Mouse (Mus musculus): ENCODE results near the gene Cdk5. TPM values are rescaled to one million over a fixed set of nuclear protein-coding genes. Genes with fewer than 3 reads are reported as not detected.

The Cdk5 gene
- total and polyA plus RNA-seq, 3 experiments, result 12.7 to 26.6 (median 14.3) TPM

DNA sequence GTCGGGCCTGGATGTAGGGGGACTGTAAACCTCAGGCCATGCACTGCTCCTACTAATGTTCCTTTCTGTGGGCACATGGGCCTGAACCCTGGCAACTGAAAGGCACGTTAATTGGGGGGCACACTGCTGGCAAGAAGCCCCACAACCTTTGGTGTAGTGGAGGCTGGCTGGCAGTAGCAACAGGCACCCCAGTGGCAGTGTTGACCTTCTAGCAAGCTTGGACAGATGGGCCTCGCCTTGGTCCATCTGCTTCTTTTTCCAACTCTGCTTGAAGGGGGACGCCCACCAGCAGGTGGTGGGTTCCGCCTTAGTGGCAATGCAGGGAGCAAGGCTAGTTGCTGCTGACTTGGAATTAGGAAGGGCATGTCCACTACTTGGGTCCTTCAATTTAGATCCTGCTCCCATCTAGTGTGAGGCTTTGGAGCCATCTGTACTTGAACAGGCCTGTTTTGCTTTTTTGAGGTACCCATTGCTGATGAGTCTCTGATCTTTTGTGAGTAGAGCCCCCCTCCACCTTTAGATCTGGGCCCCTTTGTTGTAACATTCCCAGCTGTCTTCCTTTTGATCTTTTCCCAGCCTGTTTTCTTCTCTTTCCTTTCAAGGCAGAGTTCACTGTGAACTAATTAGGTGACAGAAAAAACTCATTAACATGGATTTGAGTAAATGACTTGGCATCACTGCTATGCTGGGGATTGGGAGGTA lies 30.1 kb upstream of the Cdk5 start:
- peaks cover 54% of the 10 kb centered on the region for H3K4me1 ChIP-seq (ENCODE audit: insufficient read depth, low read depth, low read length)

GRCm38 (mm10) chr5:24452691-24453233 lies 29.4 kb upstream of the Cdk5 start:
- DNase-seq (ENCODE audit: low spot score) (peak; percentile 73), ATAC-seq (ENCODE audit: extremely low read depth, insufficient number of reproducible peaks, low FRiP score, poor library complexity, severe bottlenecking) (peak; percentile 12; the same call in 1 of the 2 replicates)
- H3K36me3 ChIP-seq (replicated peaks), result peaks cover 44% of the 10 kb centered on the region
- peaks cover 59% of the 10 kb centered on the region for H3K4me1 ChIP-seq (ENCODE audit: insufficient read depth, low read depth, low read length)
- H3K4me3 ChIP-seq (ENCODE audit: low read depth, low read length), result peak overlapping the region; percentile 88
- TF ChIP-seq TAL1 (conservative IDR thresholded peaks at IDR 0.05; ENCODE audit: low read depth, low read length), result no peak
- TF ChIP-seq GATA2 (IDR thresholded peaks at IDR 0.05; ENCODE audit: borderline replicate concordance, low read depth, low read length), result no peak
- no peak for TF ChIP-seq POLR2AphosphoS5 (IDR thresholded peaks at IDR 0.05; ENCODE audit: insufficient replicate concordance, low read depth, low read length)
- TF ChIP-seq GATA1 (IDR thresholded peaks at IDR 0.05; ENCODE audit: borderline replicate concordance, low read length), result no peak
- TF ChIP-seq CTCF (IDR thresholded peaks at IDR 0.05; ENCODE audit: low read depth, low read length), result no peak
- no peaks in the 10 kb centered on the region for H3K9me3 ChIP-seq (replicated peaks)
- no peaks in the 10 kb centered on the region for H3K27me3 ChIP-seq (ENCODE audit: insufficient read depth, low read length)

More for the DNA sequence above, 30.1 kb upstream of the Cdk5 start:
- no peak for DNase-seq (ENCODE audit: low spot score)
- Histone ChIP-seq H3K4me3 (ENCODE audit: low read depth, low read length) (peak overlapping the region; percentile 88), H3K36me3 (replicated peaks) (peaks cover 49% of the 10 kb centered on the region), H3K9me3 (replicated peaks) (no peaks in the 10 kb centered on the region), H3K27me3 (ENCODE audit: insufficient read depth, low read length) (no peaks in the 10 kb centered on the region)
- TF ChIP-seq GATA1 (IDR thresholded peaks at IDR 0.05; ENCODE audit: borderline replicate concordance, low read length), result no peak
- no peak for TF ChIP-seq TAL1 (conservative IDR thresholded peaks at IDR 0.05; ENCODE audit: low read depth, low read length)
- no peak for TF ChIP-seq GATA2 (IDR thresholded peaks at IDR 0.05; ENCODE audit: borderline replicate concordance, low read depth, low read length)
- no peak for ATAC-seq (ENCODE audit: extremely low read depth, insufficient number of reproducible peaks, low FRiP score, poor library complexity, severe bottlenecking)

- DNase-seq (ENCODE audit: low spot score), result peak; percentile 66
- TF ChIP-seq TAL1 (conservative IDR thresholded peaks at IDR 0.05; ENCODE audit: low read depth, low read length) (no peak), CTCF (IDR thresholded peaks at IDR 0.05; ENCODE audit: low read depth, low read length) (no peak)
- Histone ChIP-seq H3K9me3 (replicated peaks) (no peaks in the 10 kb centered on the region), H3K36me3 (replicated peaks) (peaks cover 38% of the 10 kb centered on the region), H3K4me3 (ENCODE audit: low read depth, low read length) (peak within 1 kb of the TSS; percentile 88), H3K27me3 (ENCODE audit: insufficient read depth, low read length) (no peaks in the 10 kb centered on the region), H3K4me1 (ENCODE audit: insufficient read depth, low read depth, low read length) (peaks cover 61% of the 10 kb centered on the region)
- no peak for ATAC-seq (ENCODE audit: extremely low read depth, insufficient number of reproducible peaks, low FRiP score, poor library complexity, severe bottlenecking)
Measured at GRCm38 (mm10) chr5:24452030-24452690, 28.8 kb upstream of the Cdk5 start, which contains the start of gene Agap3. TSS of gene Agap3 (plus strand) at chr5:24452177.

- no peaks in the 10 kb centered on the region for H3K27me3 ChIP-seq (ENCODE audit: insufficient read depth, low read length)
- H3K4me1 ChIP-seq (ENCODE audit: insufficient read depth, low read depth, low read length), result peaks cover 68% of the 10 kb centered on the region
- TF ChIP-seq TAL1 (conservative IDR thresholded peaks at IDR 0.05; ENCODE audit: low read depth, low read length) (no peak), GATA2 (IDR thresholded peaks at IDR 0.05; ENCODE audit: borderline replicate concordance, low read depth, low read length) (no peak), GATA1 (IDR thresholded peaks at IDR 0.05; ENCODE audit: borderline replicate concordance, low read length) (no peak), CTCF (IDR thresholded peaks at IDR 0.05; ENCODE audit: low read depth, low read length) (no peak), POLR2AphosphoS5 (IDR thresholded peaks at IDR 0.05; ENCODE audit: insufficient replicate concordance, low read depth, low read length) (no peak)
- peak overlapping the region; percentile 88 for H3K4me3 ChIP-seq (ENCODE audit: low read depth, low read length)
- peaks cover 33% of the 10 kb centered on the region for H3K36me3 ChIP-seq (replicated peaks)
- no peaks in the 10 kb centered on the region for H3K9me3 ChIP-seq (replicated peaks)
- DNase-seq (ENCODE audit: low spot score), result peak; percentile 93
- ATAC-seq (ENCODE audit: extremely low read depth, insufficient number of reproducible peaks, low FRiP score, poor library complexity, severe bottlenecking), result peak; percentile 64
Measured at GRCm38 (mm10) chr5:24451264-24452029, 28.1 kb upstream of the Cdk5 start.

- Histone ChIP-seq H3K27me3 (ENCODE audit: insufficient read depth, low read length) (no peaks in the 10 kb centered on the region), H3K4me3 (ENCODE audit: low read depth, low read length) (peak within 1 kb of the TSS; percentile 73), H3K36me3 (replicated peaks) (peaks cover 22% of the 10 kb centered on the region), H3K4me1 (ENCODE audit: insufficient read depth, low read depth, low read length) (peaks cover 64% of the 10 kb centered on the region), H3K9me3 (replicated peaks) (no peaks in the 10 kb centered on the region)
- DNase-seq (ENCODE audit: low spot score) (peak; percentile 87), ATAC-seq (ENCODE audit: extremely low read depth, insufficient number of reproducible peaks, low FRiP score, poor library complexity, severe bottlenecking) (peak; percentile 75)
- TF ChIP-seq POLR2AphosphoS5 (IDR thresholded peaks at IDR 0.05; ENCODE audit: insufficient replicate concordance, low read depth, low read length), result no peak
- TF ChIP-seq GATA1 (IDR thresholded peaks at IDR 0.05; ENCODE audit: borderline replicate concordance, low read length), result no peak
- TF ChIP-seq GATA2 (IDR thresholded peaks at IDR 0.05; ENCODE audit: borderline replicate concordance, low read depth, low read length), result no peak
- TF ChIP-seq TAL1 (conservative IDR thresholded peaks at IDR 0.05; ENCODE audit: low read depth, low read length), result no peak; the same call in 1 of the 2 replicates
- TF ChIP-seq CTCF (IDR thresholded peaks at IDR 0.05; ENCODE audit: low read depth, low read length), result no peak
Measured at GRCm38 (mm10) chr5:24447624-24448298, 24.4 kb upstream of the Cdk5 start, which contains the start of gene Tmub1. TSS of gene Tmub1 (minus strand) at chr5:24447854.
